Mouse (Mus musculus) urinary bladder, postnatal 36 days (tissue): ENCODE results near the gene Bach2.

ENCODE experiments used
- DNase-seq, 2 experiments: peaks; one replicate each; pipeline ENCODE4 v3.0.0; 2022; ENCODE audit warnings: low spot score in 2 of 2, mixed read lengths in 1 of 2

Bach2 gene

GRCm38 (mm10) chr4:32358602-32359464 lies 120.2 kb downstream of the Bach2 start:
- no peak for DNase-seq

- DNase-seq = no peak
Observed at GRCm38 (mm10) chr4:32359634-32360033, 121.0 kb downstream of the Bach2 start.

DNA sequence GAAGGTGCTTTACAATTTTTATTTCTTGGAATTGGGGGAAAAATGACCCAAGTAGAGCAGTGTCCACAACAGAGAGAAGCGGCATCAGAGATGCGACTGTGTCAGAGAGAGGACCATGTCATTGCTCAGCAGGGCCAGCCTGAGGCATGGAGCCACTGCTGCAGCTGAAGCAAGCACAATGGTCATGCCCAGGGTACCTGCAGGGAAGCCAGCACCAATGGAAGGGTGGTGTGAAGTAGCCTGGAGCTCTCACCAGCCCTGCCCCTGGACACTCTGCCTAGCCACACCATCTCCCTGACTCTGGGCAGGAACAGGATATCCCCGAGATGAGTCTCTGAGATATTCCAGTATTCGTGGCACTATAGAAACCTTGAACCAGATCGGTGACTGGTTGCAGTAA lies 121.9 kb downstream of the Bach2 start:
- no peak for DNase-seq

DNA sequence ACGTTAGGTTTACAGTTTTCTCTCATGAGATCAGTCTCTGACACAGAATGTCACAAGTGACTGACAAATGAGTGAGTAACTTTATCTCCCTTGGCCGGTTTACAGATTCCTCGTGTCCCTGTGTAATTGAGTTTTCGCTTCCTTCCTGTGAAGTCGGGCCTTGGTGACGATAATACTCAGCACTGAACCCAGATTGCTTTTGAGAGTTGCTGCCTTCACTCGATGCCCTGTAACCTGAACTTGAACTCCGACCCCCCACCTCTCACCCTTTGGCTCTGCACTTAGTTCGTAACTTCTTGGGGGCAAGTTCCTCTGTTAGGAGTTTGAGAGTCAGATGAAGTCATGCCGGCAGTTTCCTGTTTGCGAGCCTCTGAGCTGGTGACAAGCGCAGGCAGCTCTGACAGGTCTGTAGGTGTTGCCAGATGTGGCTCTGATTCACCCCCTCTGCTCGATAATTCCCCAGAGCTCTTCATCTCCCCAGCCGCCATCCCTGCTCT lies 124.9 kb downstream of the Bach2 start:
- no peak for DNase-seq

GRCm38 (mm10) chr4:32365144-32365907 lies 126.7 kb downstream of the Bach2 start:
- no peak for DNase-seq

GRCm38 (mm10) chr4:32366176-32366575 lies 127.6 kb downstream of the Bach2 start:
- no peak for DNase-seq

- no peak for DNase-seq
Observed at GRCm38 (mm10) chr4:32368345-32368744, 129.7 kb downstream of the Bach2 start.

GRCm38 (mm10) chr4:32373085-32373484 lies 134.5 kb downstream of the Bach2 start:
- no peak for DNase-seq

- no peak for DNase-seq
Observed at GRCm38 (mm10) chr4:32373527-32373926, 134.9 kb downstream of the Bach2 start.

DNA sequence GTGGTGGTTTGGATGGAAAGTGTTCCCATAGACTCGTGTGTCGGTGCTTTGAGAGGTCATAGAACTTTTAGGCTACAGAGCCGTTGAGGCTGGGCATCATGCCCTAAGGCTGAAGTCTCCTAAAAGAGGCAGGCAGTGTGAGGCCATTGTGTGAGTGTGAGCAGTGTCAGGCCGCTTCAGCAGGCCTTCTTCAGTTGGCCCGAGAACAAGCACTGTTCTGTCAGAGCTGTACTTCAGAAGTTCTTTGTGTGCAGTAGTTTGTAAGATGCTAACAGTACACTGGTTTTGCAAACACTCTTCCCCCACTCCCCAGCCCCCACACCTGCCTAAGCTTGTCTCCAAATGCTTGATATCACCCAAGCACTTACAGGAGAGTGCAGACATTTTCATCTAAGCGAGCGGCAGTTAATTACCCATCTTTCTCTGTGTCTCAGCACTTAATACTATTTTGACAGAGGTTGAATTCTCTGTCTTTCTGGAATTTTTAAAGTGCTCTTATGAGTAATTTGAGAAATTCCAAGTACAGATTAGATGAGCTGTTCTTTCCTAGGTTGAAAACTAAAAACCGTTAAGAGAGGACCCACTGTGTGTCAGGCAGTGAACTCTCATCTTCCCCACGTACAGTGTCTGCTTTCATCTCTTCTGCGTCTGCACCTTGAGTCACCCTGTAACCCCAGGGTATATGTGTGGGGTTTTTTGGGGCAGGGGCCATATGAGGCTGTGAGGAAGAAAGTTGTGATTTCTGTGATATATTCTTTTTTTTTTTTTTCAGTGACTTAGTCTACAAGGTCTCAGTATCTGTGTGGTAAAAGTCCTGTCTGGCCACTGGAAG lies 136.4 kb downstream of the Bach2 start:
- no peak for DNase-seq

- no peak for DNase-seq
Observed at GRCm38 (mm10) chr4:32375721-32376526, 137.3 kb downstream of the Bach2 start.

DNA sequence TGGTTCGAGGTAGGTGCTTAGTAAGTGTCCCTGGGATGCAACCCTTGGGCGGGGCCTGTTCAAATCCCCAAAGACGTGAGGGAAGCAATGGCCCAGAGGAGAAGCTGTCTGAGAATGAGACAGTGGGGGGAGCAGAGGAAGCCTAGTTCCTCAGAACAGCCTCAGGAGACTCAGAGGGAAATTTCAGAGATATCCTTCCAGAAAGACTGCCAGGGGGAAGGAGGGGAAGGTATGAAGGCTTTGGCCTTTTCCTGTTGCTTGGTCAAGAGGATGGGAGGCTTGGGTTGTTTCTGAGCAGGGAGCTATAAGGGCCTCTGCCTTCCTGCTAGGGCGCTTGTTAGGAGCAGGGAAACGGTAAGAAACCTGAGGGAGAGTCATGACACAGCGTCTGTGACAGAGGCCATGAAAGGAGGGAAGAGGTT lies 137.9 kb downstream of the Bach2 start:
- DNase-seq = no peak

DNA sequence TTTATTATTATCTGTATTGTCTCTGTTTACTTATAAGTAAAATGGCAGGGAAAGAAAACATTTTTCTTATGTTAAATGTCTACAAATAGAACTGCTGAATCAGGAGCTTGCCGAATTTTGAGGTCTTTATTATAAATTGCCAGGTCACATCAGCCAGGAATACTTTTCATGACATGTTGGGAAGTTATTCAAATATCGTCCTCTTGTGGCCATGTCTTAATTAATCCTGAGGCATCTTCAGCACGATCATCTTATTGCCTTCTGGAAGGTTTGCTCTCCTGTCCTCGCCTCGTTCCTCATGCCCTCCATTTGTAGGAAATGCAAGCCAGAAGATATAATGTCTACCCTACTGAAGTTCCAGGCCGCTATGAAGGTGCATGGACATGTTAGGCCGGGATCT lies 140.5 kb downstream of the Bach2 start:
- no peak for DNase-seq

DNA sequence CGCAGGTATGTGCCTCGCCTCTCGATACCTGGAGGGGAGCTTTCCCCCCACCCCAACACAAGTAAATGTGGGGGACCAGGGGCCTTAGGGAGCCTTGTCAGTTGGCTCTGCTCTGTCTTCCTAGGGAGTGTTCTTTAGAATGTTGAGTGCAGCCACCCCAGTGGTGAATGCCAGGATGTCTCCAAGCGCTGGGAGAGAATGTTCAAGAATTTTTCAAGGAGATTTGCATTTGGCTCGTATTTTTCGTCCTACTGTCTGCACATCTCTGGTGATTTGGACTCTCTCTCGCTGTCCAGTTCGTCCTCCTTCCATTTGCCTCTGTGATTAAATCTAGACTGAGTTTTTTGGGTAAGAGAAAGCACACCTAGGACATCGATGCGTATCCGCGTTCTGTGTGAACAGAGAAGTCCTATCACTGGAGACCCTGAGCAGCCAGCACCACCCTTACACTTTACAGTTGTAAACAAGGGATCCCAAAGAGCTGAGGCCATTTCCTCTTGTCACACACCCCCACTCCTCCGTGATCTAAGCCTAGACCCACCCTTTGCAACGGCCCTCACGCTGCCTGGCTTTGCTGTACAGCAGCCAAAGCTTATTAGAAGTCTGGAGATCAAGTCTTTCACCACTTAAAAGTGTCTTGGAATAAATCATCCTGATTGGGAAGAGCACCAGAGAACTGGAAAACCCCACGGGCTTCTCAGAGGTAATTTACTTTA lies 143.2 kb downstream of the Bach2 start:
- no peak for DNase-seq

DNA sequence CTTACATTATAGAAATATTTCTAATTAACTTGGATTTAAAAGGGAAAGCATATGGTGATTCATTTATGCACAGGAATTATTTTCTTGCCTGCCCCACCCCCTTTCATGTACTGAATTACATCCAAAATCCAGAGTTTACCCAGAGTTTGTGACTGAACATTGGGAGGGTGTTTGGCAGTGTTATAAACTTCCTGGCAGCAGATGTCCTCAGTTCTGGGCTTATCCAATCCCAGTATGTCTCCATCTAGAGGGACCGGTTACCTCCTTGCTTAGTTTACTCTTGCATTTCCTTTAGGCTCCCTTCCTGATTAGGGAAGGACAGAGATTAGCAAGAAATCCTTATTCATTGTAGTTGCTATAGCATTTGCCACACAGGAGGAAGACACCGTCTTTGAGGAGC lies 146.5 kb downstream of the Bach2 start:
- DNase-seq = no peak

DNA sequence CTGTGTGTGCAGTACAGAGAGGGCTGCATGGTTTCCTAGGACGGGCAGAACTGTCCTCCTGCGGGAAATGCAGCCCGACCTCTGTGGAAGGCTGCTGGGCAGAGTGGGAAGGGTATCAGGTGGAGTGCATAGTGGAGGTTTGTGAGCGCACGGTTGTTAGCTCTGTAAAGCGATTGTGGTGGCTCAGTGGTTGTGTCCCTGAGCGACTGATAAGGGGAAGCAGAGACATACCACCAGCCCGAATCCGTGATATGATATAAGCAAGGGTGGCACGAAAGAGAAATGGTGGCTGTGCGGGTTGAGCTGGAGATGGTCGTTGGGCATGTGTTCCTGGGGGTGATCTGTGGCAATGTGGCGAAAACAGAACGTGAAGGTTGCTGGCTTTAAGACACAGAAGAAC lies 147.0 kb downstream of the Bach2 start:
- no peak for DNase-seq

- DNase-seq = no peak
Observed at GRCm38 (mm10) chr4:32386346-32386745, 147.7 kb downstream of the Bach2 start.

DNA sequence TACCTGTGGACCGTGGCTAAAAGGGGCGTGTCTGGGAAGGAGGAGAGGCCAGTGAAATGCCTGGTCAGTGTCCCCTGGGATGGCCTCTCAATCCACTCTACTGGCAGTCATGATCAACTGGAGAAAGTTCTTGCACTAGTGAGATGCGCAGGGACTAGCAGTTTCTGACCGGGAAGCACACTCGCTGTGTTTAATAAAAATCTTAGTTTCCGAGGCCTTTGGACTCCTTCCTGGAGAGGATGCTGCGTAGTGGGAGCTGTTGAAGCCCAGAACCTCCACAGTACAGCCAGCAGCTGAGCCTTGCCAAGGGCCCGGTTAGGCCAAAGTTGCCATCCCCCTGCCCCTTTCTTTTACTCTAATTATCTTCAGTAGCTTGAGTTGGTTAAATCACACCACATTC lies 148.3 kb downstream of the Bach2 start:
- DNase-seq = no peak

GRCm38 (mm10) chr4:32387479-32388240 lies 149.1 kb downstream of the Bach2 start:
- peak; percentile 41 to 61 for DNase-seq

DNA sequence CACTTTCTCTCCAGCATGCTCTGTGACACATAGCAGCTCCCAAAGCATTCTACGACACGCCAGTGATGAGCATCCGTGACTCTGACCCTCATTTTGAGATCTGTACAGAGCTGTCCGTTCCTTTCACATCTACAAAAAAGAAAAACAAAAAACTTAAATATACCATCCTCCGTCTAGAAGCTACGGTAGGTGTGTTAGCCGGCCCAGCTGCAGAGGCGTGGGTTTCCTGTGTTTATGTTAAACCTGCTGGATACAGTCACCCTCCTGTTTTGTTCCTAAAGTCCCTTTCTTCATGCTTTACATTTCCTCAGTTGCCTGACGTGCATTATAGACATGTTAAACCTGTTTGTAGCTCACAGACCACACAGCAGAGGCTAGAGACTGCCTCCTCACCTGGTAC lies 150.0 kb downstream of the Bach2 start:
- DNase-seq = no peak
